Mouse (Mus musculus) small intestine, adult 2 months (tissue): Measurements from ENCODE around the gene Ehhadh. TPM values are rescaled to one million over a fixed set of nuclear protein-coding genes. Genes with fewer than 3 reads are reported as not detected.

Experiments used
- H3K27ac ChIP-seq: fragments of 200-500 bp; 2 replicates; pipeline ENCODE4 v1.5.1; 2012; ENCODE audit warnings: low read depth, low read length, control low read depth, inconsistent platforms; ENCODE audit not compliant: insufficient read depth
- H3K27me3 ChIP-seq: fragments of 200-500 bp; 2 replicates; pipeline ENCODE4 v1.6.1; 2012; ENCODE audit warnings: mild to moderate bottlenecking, moderate library complexity, low read length, inconsistent platforms; ENCODE audit not compliant: control insufficient read depth, insufficient read depth
- H3K36me3 ChIP-seq: fragments of 200-500 bp; 2 replicates; pipeline ENCODE4 v1.6.1; 2012; ENCODE audit warnings: mild to moderate bottlenecking, low read length, control low read depth, inconsistent platforms; ENCODE audit not compliant: control insufficient read depth, insufficient read depth
- H3K4me1 ChIP-seq: fragments of 200-500 bp; 2 replicates; pipeline ENCODE4 v1.6.1; 2012; ENCODE audit warnings: low read length, inconsistent platforms, mixed read lengths; ENCODE audit not compliant: control insufficient read depth, insufficient read depth, insufficient read length
- H3K4me3 ChIP-seq: fragments of 200-500 bp; 2 replicates; pipeline ENCODE4 v1.5.1; 2012; ENCODE audit warnings: low read depth, mild to moderate bottlenecking, control low read depth, inconsistent platforms, low read length, moderate library complexity
- CTCF ChIP-seq: fragments of 200-500 bp; IDR thresholded peaks from 2 replicates; pipeline ENCODE4 v1.5.1; 2012; ENCODE audit warnings: low read depth, mild to moderate bottlenecking, control low read depth, inconsistent platforms, low read length, moderate library complexity, mixed read lengths; ENCODE audit not compliant: insufficient replicate concordance, insufficient read length; ENCODE audit errors: extremely low read depth
- POLR2A ChIP-seq: fragments of 200-500 bp; IDR thresholded peaks from 2 replicates; pipeline ENCODE4 v1.6.1; 2012; ENCODE audit warnings: low read depth, mild to moderate bottlenecking, control low read depth, inconsistent platforms, low read length, moderate library complexity
- WGBS: fragments of 180-500 bp; shearing (Covaris S2); methylation state at CpG from one replicate; pipeline ENCODE4 v1.1.7; 2018; 5-methylcytosine and 5-hydroxymethylcytosine counted together
- polyA plus RNA-seq: library from polyadenylated mRNA; depleted of rRNA; stranded (reverse); fragments of >200 nt; gene quantifications from 2 replicates; pipeline ENCODE4 v1.2.3, GENCODE M21; 2012

Ehhadh gene
- polyA plus RNA-seq, 1 experiment = 21.1 TPM

- no peak overlapping the region for H3K27ac ChIP-seq
- H3K36me3 ChIP-seq = no peaks in the 10 kb centered on the region
- TF ChIP-seq CTCF (no peak), POLR2A (no peak)
- H3K4me3 ChIP-seq = no peak overlapping the region
- peaks cover 13% of the 10 kb centered on the region for H3K4me1 ChIP-seq
- no peaks in the 10 kb centered on the region for H3K27me3 ChIP-seq
- 55% methylated on average over 4 of the region's 4 CpGs for WGBS
Observed at GRCm38 (mm10) chr16:21785000-21785399, 2.6 kb downstream of the Ehhadh start.

GRCm38 (mm10) chr16:21782807-21783206, 4.8 kb downstream of the Ehhadh start:
- no peak overlapping the region for H3K4me3 ChIP-seq
- no peaks in the 10 kb centered on the region for H3K27me3 ChIP-seq
- TF ChIP-seq POLR2A (no peak), CTCF (no peak)
- no peak overlapping the region for H3K27ac ChIP-seq
- 30% methylated on average over 2 of the region's 2 CpGs for WGBS
- peaks cover 10% of the 10 kb centered on the region; the same call in 1 of the 2 replicates for H3K4me1 ChIP-seq
- no peaks in the 10 kb centered on the region for H3K36me3 ChIP-seq

GRCm38 (mm10) chr16:21781895-21782294, 5.7 kb downstream of the Ehhadh start:
- 78% methylated on average over 3 of the region's 3 CpGs for whole genome bisulfite sequencing
- peaks cover 6% of the 10 kb centered on the region; the same call in 1 of the 2 replicates for H3K36me3 ChIP-seq
- H3K4me1 ChIP-seq = peaks cover 10% of the 10 kb centered on the region; the same call in 1 of the 2 replicates
- TF ChIP-seq CTCF (no peak), POLR2A (no peak)
- no peaks in the 10 kb centered on the region for H3K27me3 ChIP-seq
- H3K4me3 ChIP-seq = no peak overlapping the region
- peak overlapping the region; percentile 43 for H3K27ac ChIP-seq

- peak overlapping the region; percentile 85 for H3K27ac ChIP-seq
- TF ChIP-seq POLR2A = no peak
- TF ChIP-seq CTCF = no peak
- H3K4me3 ChIP-seq = no peak overlapping the region
- peaks cover 6% of the 10 kb centered on the region; the same call in 1 of the 2 replicates for H3K36me3 ChIP-seq
- H3K4me1 ChIP-seq = peaks cover 10% of the 10 kb centered on the region; the same call in 1 of the 2 replicates
- 22% methylated on average over 3 of the region's 3 CpGs for WGBS
- no peaks in the 10 kb centered on the region for H3K27me3 ChIP-seq
Observed at GRCm38 (mm10) chr16:21781277-21781676, 6.3 kb downstream of the Ehhadh start.

- Histone ChIP-seq H3K27ac (no peak overlapping the region), H3K4me3 (no peak overlapping the region), H3K36me3 (peaks cover 14% of the 10 kb centered on the region), H3K27me3 (no peaks in the 10 kb centered on the region), H3K4me1 (peaks cover 10% of the 10 kb centered on the region; the same call in 1 of the 2 replicates)
- 69% methylated on average over 4 of the region's 4 CpGs for WGBS
- TF ChIP-seq CTCF (no peak), POLR2A (no peak)
Observed at GRCm38 (mm10) chr16:21779149-21779548, 8.5 kb downstream of the Ehhadh start.

- H3K27ac ChIP-seq = no peak overlapping the region
- 84% methylated on average over 3 of the region's 3 CpGs for WGBS
- no peak overlapping the region for H3K4me3 ChIP-seq
- H3K36me3 ChIP-seq = peaks cover 19% of the 10 kb centered on the region
- H3K4me1 ChIP-seq = peaks cover 10% of the 10 kb centered on the region; the same call in 1 of the 2 replicates
- H3K27me3 ChIP-seq = no peaks in the 10 kb centered on the region
- TF ChIP-seq CTCF (no peak), POLR2A (no peak)
Observed at GRCm38 (mm10) chr16:21778293-21778866, 9.2 kb downstream of the Ehhadh start.

- TF ChIP-seq CTCF (no peak), POLR2A (no peak)
- Histone ChIP-seq H3K4me1 (no peaks in the 10 kb centered on the region; the same call in 1 of the 2 replicates), H3K27me3 (no peaks in the 10 kb centered on the region), H3K27ac (no peak overlapping the region), H3K36me3 (peaks cover 32% of the 10 kb centered on the region), H3K4me3 (no peak overlapping the region)
- WGBS = 77% methylated on average over 4 of the region's 4 CpGs
Observed at GRCm38 (mm10) chr16:21774725-21775124, 12.9 kb downstream of the Ehhadh start.
